Mouse (Mus musculus) left cerebral cortex, postnatal 36 days (tissue): ENCODE data around the gene Gm11172. TPM values are rescaled to one million over a fixed set of nuclear protein-coding genes. Genes with fewer than 3 reads are reported as not detected.
A peak's percentile ranks its signal among the peaks of the same experiment; 100 is the strongest.

Experiments used
- DNase-seq, 2 experiments: peaks; one replicate each; pipeline ENCODE4 v3.0.0; 2021 to 2022; ENCODE audit warnings: low spot score in 2 of 2, mixed read lengths in 1 of 2
- intact Hi-C: fragments of 180-260 bp; cut with DNase I; formaldehyde crosslinking; loops from one replicate; pipeline ENCODE4 v1.15.1; 2025
- total RNA-seq, 2 experiments: library from RNA; stranded (reverse); gene quantifications; 2 replicates each; pipeline ENCODE4 v1.2.3; 2021

Gene Gm11172
- total RNA-seq, 2 experiments from 2014 or later = not detected

- intact Hi-C loops = no loop called here
- no peak for DNase-seq
These were observed 8.7 kb downstream of the Gm11172 start for GRCm38 (mm10) chr16:10821387-10821786.

- intact Hi-C loops = no loop called here
- DNase-seq = no peak
These were observed 11.8 kb downstream of the Gm11172 start for GRCm38 (mm10) chr16:10824536-10824935.

GRCm38 (mm10) chr16:10825840-10826239 is 13.1 kb downstream of the Gm11172 start:
- intact Hi-C loops = no loop called here
- no peak for DNase-seq

- intact Hi-C loops = no loop called here
- DNase-seq = no peak
These were observed 14.6 kb downstream of the Gm11172 start for GRCm38 (mm10) chr16:10827269-10827668.

- intact Hi-C loops = no loop called here
- DNase-seq = no peak
These were observed 15.2 kb downstream of the Gm11172 start for GRCm38 (mm10) chr16:10827766-10828460.

- intact Hi-C loops = no loop called here
- DNase-seq = no peak
These were observed 15.7 kb downstream of the Gm11172 start for GRCm38 (mm10) chr16:10828461-10828805.

GRCm38 (mm10) chr16:10834542-10834910 is 21.8 kb downstream of the Gm11172 start:
- DNase-seq = no peak
- intact Hi-C loops = no loop called here

GRCm38 (mm10) chr16:10834911-10835587 is 22.3 kb downstream of the Gm11172 start, which contains the start of gene Rmi2:
Rmi2 (plus strand) TSS chr16:10835059.
- intact Hi-C loops = no loop called here
- peak; percentile 83 to 85 for DNase-seq

- DNase-seq = no peak
- intact Hi-C loops = no loop called here
These were observed 23.7 kb downstream of the Gm11172 start for GRCm38 (mm10) chr16:10836388-10836787.

GRCm38 (mm10) chr16:10837250-10837649 is 24.5 kb downstream of the Gm11172 start:
- no peak for DNase-seq
- intact Hi-C loops = no loop called here

- intact Hi-C loops = no loop called here
- no peak for DNase-seq
These were observed 25.2 kb downstream of the Gm11172 start for GRCm38 (mm10) chr16:10837903-10838302.

- intact Hi-C loops = no loop called here
- no peak for DNase-seq
These were observed 26.0 kb downstream of the Gm11172 start for GRCm38 (mm10) chr16:10838487-10839245.

GRCm38 (mm10) chr16:10840018-10840417 is 27.3 kb downstream of the Gm11172 start:
- DNase-seq = no peak
- intact Hi-C loops = loop anchor here (5.0 kb wide), 1 partner anchor 33 kb away; the partner anchor contains the start of gene Prm1

- intact Hi-C loops = loop anchor here (5.0 kb wide), 1 partner anchor 35 kb away; the partner anchor contains the start of gene Prm1
- DNase-seq = no peak
These were observed 29.7 kb downstream of the Gm11172 start for GRCm38 (mm10) chr16:10842282-10842855.

- intact Hi-C loops = loop anchor here (5.0 kb wide), 1 partner anchor 36 kb away; the partner anchor contains the start of gene Prm1
- no peak for DNase-seq
These were observed 31.0 kb downstream of the Gm11172 start for GRCm38 (mm10) chr16:10843486-10844318.

- intact Hi-C loops = loop anchor here (5.0 kb wide), 1 partner anchor 37 kb away; the partner anchor contains the start of gene Prm1
- no peak for DNase-seq
These were observed 31.6 kb downstream of the Gm11172 start for GRCm38 (mm10) chr16:10844319-10844670.

- intact Hi-C loops = loop anchor here (5.0 kb wide), 1 partner anchor 274 kb away; no protein-coding TSS in a partner anchor
- no peak for DNase-seq
These were observed 33.2 kb downstream of the Gm11172 start for GRCm38 (mm10) chr16:10845952-10846351.

- intact Hi-C loops = loop anchor here (5.0 kb wide), 1 partner anchor 274 kb away; no protein-coding TSS in a partner anchor
- peak; percentile 32 to 41 for DNase-seq
These were observed 33.8 kb downstream of the Gm11172 start for GRCm38 (mm10) chr16:10846503-10846902.
